Mouse (Mus musculus) kidney, adult 2 months (tissue): ENCODE measurements around the gene Smad1.

Experiments used
- CTCF ChIP-seq: fragments of 200-500 bp; conservative IDR thresholded peaks from 2 replicates; pipeline ENCODE4 v1.5.1; 2011; ENCODE audit warnings: low read depth, mild to moderate bottlenecking, control low read depth, low read length, moderate library complexity, mixed read lengths; ENCODE audit not compliant: insufficient read depth, insufficient read length
- POLR2A ChIP-seq: fragments of 200-500 bp; IDR thresholded peaks from one replicate; pipeline ENCODE4 v1.6.1; 2011; ENCODE audit warnings: low read depth, low read length, control low read depth

DNA sequence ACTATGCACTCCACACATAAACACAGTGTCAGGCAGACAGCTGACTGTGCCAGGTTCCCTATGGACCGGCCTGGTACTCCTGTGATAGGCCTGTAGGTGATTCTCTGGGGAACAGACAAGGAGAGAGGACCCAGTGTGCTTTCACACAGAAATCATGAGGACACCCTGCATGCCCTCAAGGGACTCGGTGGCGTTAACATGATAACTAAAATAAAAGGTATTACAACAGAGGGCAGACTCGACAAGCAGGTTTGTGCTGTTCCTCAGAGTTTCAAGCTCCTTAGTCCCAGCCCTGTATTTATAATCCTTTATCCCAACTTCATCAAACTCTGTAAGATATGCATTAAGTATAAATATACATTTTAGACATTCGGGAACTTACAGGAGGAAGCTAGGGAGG is 12.5 kb downstream of the Smad1 start:
- TF ChIP-seq CTCF (no peak), POLR2A (no peak)
